Mouse (Mus musculus): Measurements from ENCODE around the gene Homez.

DNA sequence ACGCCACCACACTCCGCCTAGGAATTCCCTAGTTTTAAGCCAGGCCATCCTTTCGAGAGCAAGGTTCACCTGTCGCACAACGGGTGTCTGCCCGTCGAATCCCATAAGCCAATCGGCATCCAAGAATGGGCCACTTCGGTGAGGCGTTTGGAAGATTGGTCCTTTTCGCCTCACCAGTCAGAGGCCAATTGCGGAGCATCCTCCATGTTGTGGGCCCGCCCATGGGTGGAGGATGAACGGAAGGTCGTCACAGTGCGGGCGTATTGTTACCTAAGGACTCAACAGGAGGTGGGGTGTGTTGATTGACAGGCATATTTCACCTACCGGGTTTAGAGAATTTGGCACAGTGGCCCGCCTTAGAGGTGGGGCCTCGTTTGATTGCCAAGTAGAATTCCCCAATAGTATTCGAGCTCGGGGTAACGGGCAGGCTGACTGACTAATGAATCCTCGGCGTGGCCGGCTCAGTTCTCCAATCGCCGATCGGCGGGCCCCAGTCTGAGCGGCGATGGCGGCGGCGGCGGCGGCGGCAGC lies 23.0 kb upstream of the Homez start:
- TF ChIP-seq CTCF (IDR thresholded peaks at IDR 0.05; ENCODE audit: borderline replicate concordance, extremely low read depth, insufficient read depth, insufficient read length) (no peak), POLR2A (IDR thresholded peaks at IDR 0.05; ENCODE audit: borderline replicate concordance, extremely low read depth, insufficient read depth, insufficient read length, poor library complexity, severe bottlenecking) (no peak)
